Mouse (Mus musculus) brain, embryonic 18.5 days (tissue): ENCODE measurements at regions not wholly inside any gene's neighbourhood (a gene's known extent, or its start where the extent isn't known, plus 50 kb on each side); places are given as distances from the start of the nearest gene placed in this dataset.
A peak's percentile ranks its signal among the peaks of the same experiment; 100 is the strongest.
"Not testable (repeated sequence)": the region's sequence is repeated elsewhere in the genome, so short reads cannot be mapped to it uniquely, and the experiment has no call there.

ENCODE experiments used
- DNase-seq: peaks from one replicate; pipeline ENCODE4 v3.0.0-alpha.2; 2012; ENCODE audit warnings: low read depth, low spot score

DNA sequence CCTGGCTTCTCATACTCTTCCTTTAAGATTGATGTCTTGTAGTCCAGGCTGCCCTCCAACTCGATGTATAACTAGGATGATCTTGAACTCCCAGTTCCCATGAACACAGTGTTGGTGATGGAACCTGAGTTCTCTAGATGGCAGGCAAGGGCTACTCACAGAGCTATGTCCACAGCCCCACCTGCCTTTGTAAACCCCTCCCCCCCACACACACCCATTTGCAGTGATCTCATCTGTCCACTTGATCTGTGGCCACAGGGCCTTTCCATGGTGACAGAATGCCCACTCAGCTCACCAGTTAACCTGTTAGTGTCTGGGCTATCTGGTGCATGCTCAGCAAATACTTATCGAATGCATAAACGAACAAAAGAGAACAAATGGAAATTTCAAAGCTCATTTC is 176.4 kb downstream of the Nucb2 start:
- DNase-seq: no peak

DNA sequence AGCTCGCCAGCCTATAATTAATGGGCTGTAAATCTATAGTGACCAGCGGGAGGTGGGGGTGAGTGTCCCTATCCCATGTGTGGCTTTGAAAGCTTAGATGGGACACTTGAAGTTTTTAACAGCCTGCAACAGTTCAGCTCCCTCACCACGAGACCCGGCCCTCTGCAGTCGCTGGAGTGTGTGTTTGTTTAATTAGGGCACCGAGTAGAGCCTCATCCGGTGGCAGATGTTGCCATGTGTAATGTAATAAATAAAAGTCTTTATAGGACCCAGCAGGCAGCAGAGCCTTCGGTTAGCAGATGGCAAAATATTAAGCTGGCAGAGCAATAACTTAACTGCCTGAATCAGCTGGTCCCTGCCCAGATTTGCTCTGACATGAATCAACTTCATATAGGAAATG is 177.1 kb downstream of the Nucb2 start:
- no peak for DNase-seq

DNA sequence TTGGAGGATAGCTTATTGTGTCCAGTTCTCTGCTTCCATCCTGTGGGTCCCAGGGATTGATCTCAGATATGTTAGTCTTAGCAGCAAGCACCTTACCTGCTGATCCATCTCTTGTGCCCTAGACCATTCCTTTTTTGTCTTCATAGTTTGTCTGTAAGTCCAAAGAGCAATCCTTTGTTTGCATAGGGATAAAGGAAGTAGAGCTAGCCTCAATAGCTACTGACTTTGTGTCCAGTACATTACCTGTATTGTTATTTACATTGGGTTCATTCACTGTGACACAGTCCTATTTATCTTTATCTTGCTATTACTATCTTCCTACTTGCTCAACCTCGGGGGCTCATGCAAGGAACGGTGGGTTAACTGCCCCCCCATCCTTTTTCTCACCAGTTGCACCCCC is 196.2 kb downstream of the Nucb2 start:
- no peak for DNase-seq

DNA sequence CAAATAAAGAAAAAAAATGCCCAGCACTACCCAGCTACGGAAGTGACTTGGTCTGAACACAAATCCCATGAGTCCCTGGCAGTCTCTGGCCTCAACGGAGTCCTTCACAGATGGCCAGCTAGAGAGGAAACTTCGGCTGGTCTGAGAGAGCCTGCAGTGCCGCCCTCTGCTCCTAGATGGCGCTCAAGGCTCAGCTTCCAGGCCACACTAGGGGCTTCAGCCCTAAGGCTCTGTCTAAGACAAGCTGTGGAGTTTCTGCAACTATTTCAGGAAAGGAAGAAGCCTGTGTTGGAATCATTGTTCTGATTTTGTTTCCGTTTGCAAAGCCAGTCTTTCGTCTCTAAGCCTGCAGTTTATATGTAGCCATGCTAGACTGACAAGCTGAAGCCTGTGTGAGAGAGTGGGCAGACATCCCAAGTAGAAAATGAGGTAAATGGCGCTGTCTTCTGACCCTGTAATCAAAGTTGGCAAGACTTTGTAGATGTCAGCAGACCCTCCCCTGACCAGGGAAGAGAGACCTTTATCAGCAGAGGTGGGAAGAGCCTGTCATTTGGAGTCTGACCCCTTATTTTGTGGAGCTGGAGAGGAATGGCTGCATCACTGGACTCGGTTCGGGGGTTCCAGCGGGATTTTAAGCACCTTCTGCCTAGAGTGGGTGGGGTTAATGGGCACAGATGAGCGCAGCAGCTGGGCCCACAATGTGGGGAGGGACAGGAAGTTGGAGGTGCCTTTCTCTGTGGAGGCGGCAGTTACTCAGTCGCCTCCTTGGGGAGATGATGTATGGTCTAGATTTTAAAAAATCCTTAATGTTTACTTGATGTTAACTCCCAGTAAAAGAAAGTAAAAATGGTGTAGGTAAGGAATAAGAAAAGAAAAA is 197.5 kb downstream of the Nucb2 start:
- DNase-seq: peak; percentile 62

- no peak for DNase-seq
These were observed 198.4 kb downstream of the Nucb2 start for GRCm38 (mm10) chr7:116702596-116702995.

DNA sequence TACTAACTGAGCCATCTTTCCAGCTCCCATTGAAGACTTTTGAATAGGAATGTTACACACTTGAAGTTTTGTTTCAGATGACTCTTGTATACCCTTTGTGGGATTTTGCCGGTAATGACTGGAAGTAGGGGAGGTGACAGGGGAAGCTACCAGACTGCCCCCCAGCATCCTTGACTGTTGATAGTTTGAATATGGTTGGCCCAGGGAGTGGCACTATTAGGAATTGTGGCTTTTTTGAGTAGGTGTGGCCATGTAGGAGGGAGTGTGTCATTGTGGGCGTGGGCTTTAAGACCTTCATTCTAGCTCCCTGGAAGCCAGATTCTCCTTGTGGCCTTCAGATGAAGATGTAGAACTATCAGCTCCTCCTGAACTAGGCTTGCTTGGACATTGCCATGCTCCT is 207.4 kb downstream of the Nucb2 start:
- no peak for DNase-seq

DNA sequence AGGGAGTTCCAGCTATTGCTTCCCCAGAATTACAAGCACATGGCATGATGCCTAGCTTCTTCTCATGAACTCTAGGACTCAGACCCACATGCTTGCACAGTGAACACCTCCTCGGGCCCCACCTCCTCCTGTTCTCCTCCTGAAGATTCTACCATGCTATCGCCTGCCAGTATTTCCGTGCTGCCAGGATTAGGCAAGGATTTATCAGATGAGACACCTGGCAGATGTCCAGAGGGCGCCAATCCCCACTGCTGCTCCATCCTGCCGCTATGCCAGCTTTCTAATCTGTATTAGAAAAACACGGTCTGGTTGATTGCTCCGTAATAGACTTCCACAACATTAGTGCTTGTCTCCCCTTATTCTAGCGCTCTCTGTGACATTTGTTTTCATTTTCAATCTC is 209.0 kb downstream of the Nucb2 start:
- DNase-seq: no peak

DNA sequence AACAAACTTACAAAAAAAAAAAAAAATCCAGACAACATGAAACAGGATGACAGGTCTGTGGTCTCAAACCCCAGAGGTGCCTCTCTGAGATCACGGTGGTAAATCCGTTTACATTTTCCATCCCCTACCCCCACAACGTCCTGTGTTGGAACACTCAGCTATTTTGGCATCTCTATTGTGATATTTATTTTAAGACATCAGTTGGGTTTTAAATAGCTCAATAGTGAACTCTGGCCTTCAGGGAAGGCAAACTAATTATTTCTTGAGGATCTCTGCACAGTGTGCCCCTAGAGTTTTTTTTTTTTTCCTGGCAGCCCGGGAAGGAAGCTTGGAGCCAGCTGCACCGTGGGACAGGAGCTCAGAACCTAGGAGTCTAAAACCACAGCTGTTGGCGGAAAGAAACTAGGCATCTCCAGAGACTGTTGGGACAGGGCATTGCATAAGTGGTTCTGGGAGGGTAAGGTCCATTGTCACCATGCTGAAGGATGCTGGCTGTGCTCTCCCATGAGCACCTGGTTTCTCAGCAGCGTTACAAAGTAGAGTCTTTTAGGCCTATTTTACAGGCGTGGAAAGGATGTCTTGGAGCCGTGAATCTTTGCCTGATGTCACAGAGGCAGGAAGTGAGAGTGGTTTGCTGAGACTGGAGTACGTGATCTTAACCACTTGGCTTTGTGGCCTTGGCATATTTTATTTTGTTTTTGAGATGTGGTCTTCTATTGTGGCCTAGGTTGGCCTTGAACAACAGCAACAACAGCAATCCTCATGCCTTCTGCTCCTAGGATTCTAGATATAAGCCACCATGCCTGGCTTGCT is 211.3 kb downstream of the Nucb2 start:
- DNase-seq: no peak

- no peak for DNase-seq
These were observed 224.2 kb downstream of the Nucb2 start for GRCm38 (mm10) chr7:116728379-116728778.

DNA sequence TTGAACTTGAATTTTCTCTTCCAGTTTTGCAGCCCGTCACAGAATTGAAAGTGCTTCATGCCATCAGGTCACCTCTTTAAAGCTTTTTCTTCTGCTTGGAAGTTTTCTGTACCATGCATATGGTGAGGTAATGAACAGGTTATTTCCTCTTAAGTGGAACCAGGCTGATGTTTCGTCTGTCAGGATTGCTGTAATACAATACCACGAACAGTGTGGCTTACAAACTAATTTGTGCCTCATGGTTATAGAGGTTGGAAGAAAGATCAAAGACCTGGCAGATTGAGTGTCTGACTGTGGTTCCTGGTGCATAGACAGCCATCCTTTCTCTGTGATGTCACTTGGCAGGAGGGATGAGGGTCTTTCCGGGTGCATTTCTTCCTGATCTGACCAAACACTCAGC is 225.6 kb downstream of the Nucb2 start:
- no peak for DNase-seq

DNA sequence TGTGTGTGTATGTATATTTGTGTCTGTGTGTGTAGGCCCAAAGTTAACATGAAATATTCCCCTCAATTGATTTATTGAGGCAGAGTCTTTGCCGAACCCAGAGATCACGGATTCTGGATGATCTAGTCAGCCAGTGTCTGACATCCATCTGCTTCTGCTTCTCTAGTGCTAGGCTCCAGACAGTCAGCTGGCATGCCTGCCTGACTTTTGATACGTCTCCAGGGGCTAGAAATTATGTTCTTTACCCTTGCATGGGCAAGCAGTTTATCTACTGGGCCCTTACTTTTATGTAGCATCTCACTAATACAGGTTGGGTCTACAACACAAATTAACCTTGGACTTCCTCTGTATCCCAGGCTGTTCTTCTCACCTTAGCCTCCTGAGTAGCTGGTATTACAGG is 231.5 kb downstream of the Nucb2 start:
- no peak for DNase-seq

DNA sequence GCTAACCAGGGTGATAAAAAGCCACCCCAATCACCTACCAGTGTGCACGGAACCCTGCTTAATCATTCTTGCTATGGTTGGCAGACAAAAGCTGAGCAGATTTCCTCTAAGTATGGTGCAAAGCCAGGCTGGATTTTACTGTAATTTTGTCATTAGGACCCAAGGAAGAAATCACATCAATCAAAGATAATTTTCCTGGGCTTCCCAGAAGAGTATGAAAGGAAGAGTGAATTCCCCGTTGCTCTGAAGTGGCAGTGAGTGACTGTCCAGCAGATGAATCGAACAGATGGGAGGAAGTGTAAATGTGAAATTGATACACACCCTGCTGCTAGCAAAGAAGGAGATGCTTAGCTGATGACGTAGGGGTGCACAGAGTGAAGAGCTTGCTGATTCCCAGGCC is 232.2 kb downstream of the Nucb2 start:
- DNase-seq: peak; percentile 42

- no peak for DNase-seq
These were observed 233.8 kb downstream of the Nucb2 start for GRCm38 (mm10) chr7:116738009-116738408.

- DNase-seq: no peak
These were observed 250.4 kb downstream of the Nucb2 start for GRCm38 (mm10) chr7:116754556-116754955.

DNA sequence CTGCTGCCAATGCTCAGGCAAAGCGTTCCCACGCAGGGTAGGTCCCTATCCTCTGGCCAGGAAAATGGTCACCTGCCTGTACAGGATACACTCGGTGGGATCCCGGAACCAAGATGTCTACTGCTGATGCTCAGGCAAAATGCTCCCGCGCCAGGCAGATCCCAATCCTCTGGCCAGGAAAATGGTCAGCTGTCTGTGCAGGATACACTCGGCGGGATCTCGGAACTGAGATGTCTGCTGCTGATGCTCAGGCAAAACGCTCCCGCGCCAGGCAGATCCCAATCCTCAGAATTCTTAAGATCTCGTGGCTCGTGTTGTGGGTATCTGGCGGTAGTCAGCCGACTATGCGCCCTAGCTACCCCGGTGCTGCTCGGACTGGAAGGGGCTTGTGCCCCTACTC is 288.0 kb downstream of the Nucb2 start:
- not testable (repeated sequence) for DNase-seq

DNA sequence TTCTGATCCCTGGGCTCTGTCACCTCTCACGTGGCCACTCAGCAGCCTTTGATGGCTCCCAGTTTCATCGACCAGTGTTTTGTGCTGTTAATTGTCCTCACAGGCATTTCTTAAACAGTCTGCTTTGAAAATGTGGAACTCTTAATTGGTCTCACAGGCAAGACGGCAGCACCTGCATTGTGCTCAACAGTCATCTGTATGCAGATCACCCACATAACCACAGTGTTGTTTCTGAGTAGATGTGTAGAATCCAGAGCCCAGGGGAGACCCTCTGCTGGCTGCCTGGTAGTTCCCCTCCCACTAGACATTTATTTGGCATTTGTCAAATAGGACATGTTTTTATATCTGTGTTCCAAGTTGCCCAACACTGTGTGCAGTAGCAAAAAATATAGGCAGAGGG is 304.3 kb downstream of the Nucb2 start:
- no peak for DNase-seq

GRCm38 (mm10) chr7:116816494-116816893 is 312.3 kb downstream of the Nucb2 start:
- DNase-seq: no peak

- no peak for DNase-seq
These were observed 313.8 kb downstream of the Nucb2 start for GRCm38 (mm10) chr7:116817991-116818390.

DNA sequence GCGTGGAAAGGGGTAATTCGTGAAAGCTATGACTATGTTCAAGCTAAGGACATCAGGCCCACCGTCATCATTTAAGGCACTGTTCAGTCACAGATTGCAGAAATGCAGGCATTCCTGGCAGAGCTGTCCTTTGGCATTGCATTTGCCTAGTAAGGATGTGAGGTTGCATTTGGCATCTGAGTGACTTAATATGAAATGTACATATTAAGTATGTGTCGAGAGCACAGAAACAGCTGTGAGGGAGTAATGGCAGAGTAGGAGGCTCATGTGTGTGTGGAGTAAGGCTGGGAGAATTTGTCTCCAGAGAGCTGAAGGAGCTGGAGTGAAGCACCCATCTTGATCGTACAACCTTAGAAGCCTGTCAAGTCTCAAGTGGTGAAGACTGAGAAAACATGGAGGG is 316.4 kb downstream of the Nucb2 start:
- no peak for DNase-seq

DNA sequence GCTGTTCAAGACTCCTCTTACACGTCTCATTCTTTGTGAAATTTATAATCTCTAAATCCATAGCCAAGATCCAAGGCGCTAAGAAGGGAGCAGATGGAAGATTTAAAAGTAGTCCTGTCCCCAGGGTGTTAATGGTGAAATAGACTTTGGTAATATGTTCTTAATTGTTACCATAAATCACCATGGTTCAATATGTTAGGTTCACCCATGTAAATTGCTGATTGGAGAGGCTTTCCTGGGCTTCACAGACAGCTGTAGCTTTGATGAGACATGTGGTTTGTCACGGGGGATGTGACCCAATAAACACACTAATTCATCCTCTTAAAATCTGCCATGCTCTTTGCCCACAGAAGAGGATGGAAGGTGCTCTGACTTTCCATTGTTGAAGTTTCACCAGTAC is 338.7 kb downstream of the Nucb2 start:
- DNase-seq: no peak

DNA sequence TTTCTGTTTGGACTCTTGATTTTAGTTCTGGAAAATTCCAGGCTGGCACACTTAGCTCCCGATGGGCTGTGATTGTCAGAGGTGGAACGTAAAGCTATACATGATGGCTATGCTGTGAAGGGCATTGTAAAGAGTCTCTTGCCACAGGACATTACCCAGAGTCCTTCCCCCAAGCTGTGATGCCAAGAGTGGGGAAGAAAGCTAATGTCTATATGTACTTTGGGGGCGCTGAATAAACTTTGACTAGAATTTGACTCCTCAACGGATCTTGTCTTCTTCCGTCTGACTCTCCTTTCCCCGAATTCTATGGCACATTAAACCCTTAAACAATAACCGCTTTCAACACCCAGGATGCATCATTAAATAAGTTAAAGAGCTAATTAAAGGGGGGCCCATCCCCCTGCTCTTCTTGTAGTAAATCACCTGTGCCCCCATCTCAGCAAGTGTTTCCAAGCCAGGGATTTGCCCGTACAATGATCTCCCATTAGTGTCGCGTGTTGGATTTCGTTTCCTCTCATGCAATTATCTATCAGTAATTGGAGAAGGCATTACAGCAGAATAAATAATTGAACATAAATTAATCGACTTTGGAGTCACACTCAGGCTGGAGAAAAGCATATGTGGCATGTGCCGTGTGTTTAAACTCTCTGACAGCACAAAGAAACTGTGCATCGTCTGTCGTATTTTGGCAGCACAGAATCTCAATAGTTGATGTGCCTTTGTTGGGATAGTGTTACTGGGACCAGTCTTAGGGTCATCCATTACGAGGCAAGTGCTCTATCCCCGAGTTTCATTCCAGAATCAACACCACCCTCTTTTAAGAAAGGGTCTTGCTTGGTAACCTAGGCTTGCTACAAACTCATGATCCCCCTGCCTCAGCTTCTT is 343.9 kb downstream of the Nucb2 start:
- no peak for DNase-seq

DNA sequence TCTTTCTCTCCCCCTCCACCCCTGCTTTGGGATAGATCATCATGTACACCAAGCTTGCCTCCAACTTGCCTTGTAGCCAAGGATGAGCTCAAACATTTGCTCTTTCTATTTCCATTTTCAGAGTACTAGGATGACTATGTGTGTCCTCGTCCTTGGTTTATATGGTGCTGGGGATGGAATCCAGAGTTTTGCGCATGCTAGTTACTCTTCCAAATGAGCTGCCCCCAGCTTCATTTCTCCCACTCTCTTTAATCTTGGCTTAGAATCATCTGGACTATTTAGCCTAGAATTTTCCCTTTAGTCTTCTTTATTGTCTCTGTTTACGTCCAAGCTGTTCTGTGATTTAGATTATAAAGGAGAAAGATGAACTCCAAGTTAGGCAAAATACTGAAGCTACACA is 349.2 kb downstream of the Nucb2 start:
- DNase-seq: no peak
